Mouse (Mus musculus) hindbrain, embryonic 12.5 days (tissue): ENCODE data around the gene Lca5l. TPM values are rescaled to one million over a fixed set of nuclear protein-coding genes. Genes with fewer than 3 reads are reported as not detected.
A peak's percentile ranks its signal among the peaks of the same experiment; 100 is the strongest.

Source experiments
- ATAC-seq: fragments of 200-750 bp; cut with Nextera tagmentation; 2 replicates; pipeline ENCODE4 v1.8.0; 2017; ENCODE audit warnings: moderate TSS enrichment; ENCODE audit not compliant: low FRiP score
- H3K27ac ChIP-seq: fragments of 300-500 bp; sonication (generic); 2 replicates; pipeline ENCODE4 v1.5.1; 2016; ENCODE audit warnings: mild to moderate bottlenecking
- H3K27me3 ChIP-seq: fragments of 300-500 bp; sonication (generic); 2 replicates; pipeline ENCODE4 v1.6.1; 2016; ENCODE audit warnings: mild to moderate bottlenecking
- H3K36me3 ChIP-seq: fragments of 300-500 bp; sonication (generic); 2 replicates; pipeline ENCODE4 v1.6.1; 2016; ENCODE audit warnings: mild to moderate bottlenecking
- H3K4me1 ChIP-seq: fragments of 300-500 bp; sonication (generic); 2 replicates; pipeline ENCODE4 v1.6.1; 2016
- H3K4me2 ChIP-seq: fragments of 300-500 bp; sonication (generic); replicated peaks from 2 replicates; pipeline ENCODE4 v1.6.1; 2016; ENCODE audit warnings: mild to moderate bottlenecking
- H3K4me3 ChIP-seq: fragments of 300-500 bp; sonication (generic); 2 replicates; pipeline ENCODE4 v1.5.1; 2016; ENCODE audit warnings: mild to moderate bottlenecking
- H3K9ac ChIP-seq: fragments of 300-500 bp; sonication (generic); 2 replicates; pipeline ENCODE4 v1.6.1; 2016; ENCODE audit warnings: mild to moderate bottlenecking, moderate library complexity
- H3K9me3 ChIP-seq: fragments of 300-500 bp; sonication (generic); replicated peaks from 2 replicates; pipeline ENCODE4 v1.6.1; 2016; ENCODE audit warnings: mild to moderate bottlenecking
- WGBS: fragments of 180-500 bp; shearing (Covaris S2); methylation state at CpG from one replicate; pipeline ENCODE4 v1.1.7; 2016; 5-methylcytosine and 5-hydroxymethylcytosine counted together
- polyA plus RNA-seq: library from polyadenylated mRNA; unstranded; fragments of >200 nt; fragmentation: Nextera tagmentation; extraction: Ambion mirVana; gene quantifications from 2 replicates; pipeline ENCODE4 v1.2.1, GENCODE M21; 2016

Lca5l gene
- polyA plus RNA-seq, 1 experiment from 2014 or later: 1.6 TPM

DNA sequence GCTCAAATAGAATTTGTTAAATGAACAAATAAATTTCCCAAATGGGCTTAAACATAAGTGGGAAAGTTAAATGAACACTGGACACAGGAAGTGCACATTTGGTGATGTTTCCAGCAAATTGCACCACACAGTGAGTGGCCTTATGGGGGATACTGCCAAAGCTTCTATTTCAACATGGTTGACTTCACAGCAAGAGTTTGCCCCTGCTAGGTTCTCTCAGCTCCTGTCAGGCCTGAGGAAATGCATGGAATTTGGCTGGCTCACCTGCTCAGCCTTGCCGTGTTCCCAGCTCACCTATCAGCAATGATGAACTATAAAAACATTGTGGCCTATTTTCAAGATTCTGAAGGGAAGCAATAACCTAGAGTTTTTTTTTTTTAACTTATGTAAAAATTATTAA, 31.1 kb downstream of the Lca5l start:
- Histone ChIP-seq H3K27me3 (no peaks in the 10 kb centered on the region), H3K27ac (no peak overlapping the region), H3K9me3 (no peaks in the 10 kb centered on the region), H3K4me3 (no peak overlapping the region), H3K9ac (no peak overlapping the region), H3K4me2 (no peak overlapping the region), H3K36me3 (peaks cover 13% of the 10 kb centered on the region; the same call in 1 of the 2 replicates), H3K4me1 (peaks cover 18% of the 10 kb centered on the region)
- 93% methylated on average over 1 of the region's 1 CpGs for WGBS
- no peak for ATAC-seq

DNA sequence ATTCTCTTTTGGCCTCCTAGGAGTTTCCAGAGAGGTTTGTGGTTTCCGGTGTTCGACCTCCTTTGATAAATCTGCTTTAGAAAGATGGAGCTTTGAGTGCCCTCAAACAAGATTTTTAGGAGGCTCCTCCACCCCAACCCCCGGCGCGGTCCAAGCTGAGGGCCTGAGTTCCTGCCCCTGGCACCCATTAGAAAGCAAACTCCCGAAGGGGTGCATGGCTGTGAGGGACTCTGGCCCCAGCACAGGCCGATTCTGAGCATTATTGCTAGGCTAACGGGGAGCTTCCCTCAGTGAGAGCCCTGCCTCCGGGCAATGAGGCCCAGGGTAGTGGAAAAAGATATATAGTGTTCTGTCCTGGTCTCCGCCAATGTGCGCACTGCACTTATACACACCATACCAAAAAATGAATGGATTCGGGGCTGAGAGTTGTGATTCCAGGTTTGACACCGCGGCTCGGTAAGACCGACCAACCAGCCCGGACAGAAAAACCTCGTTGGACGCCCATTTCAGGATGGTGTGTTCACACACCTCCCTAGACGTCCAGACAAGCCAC, 32.2 kb downstream of the Lca5l start:
- peak overlapping the region; percentile 81 for H3K27ac ChIP-seq
- peaks cover 17% of the 10 kb centered on the region for H3K36me3 ChIP-seq
- ATAC-seq: no peak
- no peaks in the 10 kb centered on the region for H3K27me3 ChIP-seq
- peak overlapping the region; percentile 56; the same call in 1 of the 2 replicates for H3K4me3 ChIP-seq
- 86% methylated on average over 20 of the region's 20 CpGs for WGBS
- H3K4me2 ChIP-seq: peak overlapping the region; percentile 99
- H3K9me3 ChIP-seq: no peaks in the 10 kb centered on the region
- peaks cover 18% of the 10 kb centered on the region for H3K4me1 ChIP-seq
- H3K9ac ChIP-seq: peak overlapping the region; percentile 84

DNA sequence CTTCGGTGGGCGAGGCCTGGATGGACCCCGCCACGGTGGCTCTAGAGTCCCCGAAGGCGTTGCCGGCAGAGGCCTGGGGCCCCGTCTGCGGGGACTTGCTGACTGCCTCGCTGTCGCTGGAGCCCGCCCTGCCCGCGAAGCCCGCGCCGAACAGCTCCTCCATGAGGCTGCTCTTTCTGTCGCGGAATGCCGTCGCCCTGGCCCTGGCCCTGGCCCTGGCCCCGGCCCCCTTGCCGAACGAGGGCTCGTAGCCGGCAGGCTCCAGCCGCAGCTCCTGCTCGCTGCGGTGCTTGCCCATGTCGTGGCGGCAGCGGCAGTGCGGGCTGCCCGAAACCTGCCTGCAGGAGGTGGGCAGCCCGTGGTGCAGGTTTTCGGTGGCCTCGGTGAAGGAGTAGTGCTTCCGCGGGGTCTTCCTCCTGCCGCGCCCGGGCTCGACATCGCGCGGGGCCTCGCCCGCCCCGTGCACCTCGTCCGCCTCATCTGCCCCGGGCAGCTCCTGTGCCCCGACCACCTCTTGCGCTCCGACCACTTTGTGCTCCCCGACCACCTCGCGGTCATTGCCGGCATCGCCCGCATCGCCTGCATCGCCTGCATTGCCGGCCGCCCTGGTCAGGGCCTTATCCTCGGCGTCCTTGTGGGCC, 32.9 kb downstream of the Lca5l start:
- H3K4me3 ChIP-seq: peak overlapping the region; percentile 56
- H3K9ac ChIP-seq: peak overlapping the region; percentile 84
- H3K4me2 ChIP-seq: peak overlapping the region; percentile 99
- no peaks in the 10 kb centered on the region for H3K9me3 ChIP-seq
- peak; percentile 90 for ATAC-seq
- H3K4me1 ChIP-seq: peaks cover 18% of the 10 kb centered on the region
- H3K36me3 ChIP-seq: peaks cover 18% of the 10 kb centered on the region
- H3K27ac ChIP-seq: peak overlapping the region; percentile 81
- under 1% methylated on average over 58 of the region's 67 CpGs for whole genome bisulfite sequencing
- H3K27me3 ChIP-seq: no peaks in the 10 kb centered on the region

DNA sequence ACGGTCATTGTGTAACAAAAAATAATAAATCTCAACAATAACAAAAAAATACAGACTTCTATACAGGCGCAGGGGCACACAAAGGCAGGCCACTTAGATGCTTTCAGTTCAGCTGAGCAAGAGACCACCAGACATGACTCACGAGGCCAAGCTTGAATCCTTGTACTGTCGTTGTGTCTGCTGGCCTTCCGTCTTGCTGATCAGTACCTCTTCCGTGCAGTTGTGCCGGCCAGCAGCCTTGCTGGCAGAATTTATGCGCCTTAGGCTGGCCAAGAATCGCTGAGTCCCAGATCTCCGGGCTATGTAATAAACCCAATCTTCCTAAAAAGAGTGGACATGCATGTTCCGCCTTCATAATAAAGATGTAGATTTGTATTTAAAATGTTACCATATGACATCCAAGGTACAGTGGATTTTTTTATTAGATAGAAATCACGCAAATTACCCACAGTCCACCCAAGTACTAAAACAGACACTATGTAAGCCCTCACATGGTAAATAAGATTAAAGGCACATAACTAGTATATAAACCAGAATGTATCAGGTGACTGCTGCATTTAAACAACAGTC, 33.5 kb downstream of the Lca5l start:
- Histone ChIP-seq H3K27ac (no peak overlapping the region), H3K4me2 (peak overlapping the region; percentile 99), H3K36me3 (peaks cover 24% of the 10 kb centered on the region), H3K4me1 (peaks cover 18% of the 10 kb centered on the region), H3K4me3 (peak overlapping the region; percentile 56), H3K27me3 (no peaks in the 10 kb centered on the region), H3K9me3 (no peaks in the 10 kb centered on the region), H3K9ac (peak overlapping the region; percentile 84)
- 0 out of 2 replicates have a peak, but pooled peaks have one; percentile 24 for ATAC-seq
- WGBS: 66% methylated on average over 12 of the region's 12 CpGs

DNA sequence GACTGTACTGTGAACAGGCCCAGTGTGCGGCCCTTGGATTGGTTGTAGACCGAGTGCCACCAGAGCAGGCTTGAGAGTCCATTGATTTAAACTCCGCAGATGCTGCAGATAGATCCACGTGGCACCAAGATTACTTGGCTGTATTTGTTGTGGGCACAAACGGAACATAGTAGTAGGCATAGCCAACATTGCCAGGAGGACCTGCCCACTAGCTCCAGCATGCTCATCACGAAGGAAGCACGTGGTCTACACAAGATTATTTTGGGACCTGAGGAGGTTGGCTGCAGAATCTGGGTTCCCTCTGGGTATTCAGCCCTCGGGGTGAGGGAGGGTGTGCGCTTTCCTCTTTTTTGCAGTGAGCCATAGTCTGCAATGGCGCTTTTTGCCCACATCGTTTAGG, 34.9 kb downstream of the Lca5l start:
- Histone ChIP-seq H3K4me2 (no peak overlapping the region), H3K4me1 (peaks cover 18% of the 10 kb centered on the region), H3K9me3 (no peaks in the 10 kb centered on the region), H3K27ac (no peak overlapping the region), H3K4me3 (no peak overlapping the region), H3K27me3 (no peaks in the 10 kb centered on the region), H3K9ac (no peak overlapping the region), H3K36me3 (peaks cover 37% of the 10 kb centered on the region)
- ATAC-seq: no peak
- WGBS: 90% methylated on average over 11 of the region's 11 CpGs

DNA sequence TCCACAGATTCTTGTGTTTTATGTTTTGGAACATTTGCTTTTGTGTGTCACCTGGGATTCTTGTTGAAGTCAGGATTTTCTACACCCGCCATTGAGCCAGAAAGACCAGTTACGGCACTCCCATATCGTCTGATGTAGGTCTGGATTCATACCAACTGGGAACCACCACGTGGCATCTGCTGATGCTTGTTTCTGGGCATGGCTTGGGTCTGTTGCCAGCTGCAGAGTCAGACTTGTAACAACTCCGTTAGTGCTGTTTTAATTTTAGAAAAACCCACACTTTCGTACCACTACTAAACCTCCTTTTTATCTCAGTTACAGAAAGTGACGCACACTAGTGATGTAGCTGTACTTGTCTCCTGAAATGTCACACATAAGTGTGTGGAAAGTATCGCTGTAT, 36.1 kb downstream of the Lca5l start:
- Histone ChIP-seq H3K4me3 (no peak overlapping the region), H3K4me2 (no peak overlapping the region), H3K27ac (no peak overlapping the region), H3K4me1 (peaks cover 22% of the 10 kb centered on the region), H3K9ac (no peak overlapping the region), H3K27me3 (no peaks in the 10 kb centered on the region), H3K9me3 (no peaks in the 10 kb centered on the region), H3K36me3 (peaks cover 37% of the 10 kb centered on the region)
- ATAC-seq: no peak
- WGBS: 92% methylated on average over 8 of the region's 8 CpGs

DNA sequence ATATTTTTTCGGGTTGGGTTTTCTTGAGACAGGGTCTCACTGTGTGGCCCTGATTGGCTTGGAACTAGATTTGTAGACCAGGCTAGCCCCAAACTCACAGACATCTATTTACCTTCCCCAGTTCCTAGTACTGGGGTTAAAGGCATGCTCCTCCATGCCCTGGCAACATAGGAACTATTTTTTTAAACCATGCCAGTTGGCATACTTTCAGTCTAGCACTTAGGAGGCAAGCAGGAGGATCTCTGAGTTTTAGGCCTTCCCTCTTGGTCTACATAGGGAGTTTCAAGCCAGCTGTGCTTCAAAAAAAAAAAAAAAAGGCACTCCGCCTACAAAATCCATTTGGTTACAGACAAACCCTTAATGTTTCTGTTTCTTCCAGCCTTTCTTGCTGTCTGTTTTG, 37.6 kb downstream of the Lca5l start:
- Histone ChIP-seq H3K36me3 (peaks cover 37% of the 10 kb centered on the region), H3K4me1 (peaks cover 16% of the 10 kb centered on the region), H3K27me3 (no peaks in the 10 kb centered on the region), H3K27ac (no peak overlapping the region), H3K4me2 (no peak overlapping the region), H3K9ac (no peak overlapping the region), H3K9me3 (no peaks in the 10 kb centered on the region), H3K4me3 (no peak overlapping the region)
- no peak for ATAC-seq
- 94% methylated on average over 2 of the region's 2 CpGs for WGBS

DNA sequence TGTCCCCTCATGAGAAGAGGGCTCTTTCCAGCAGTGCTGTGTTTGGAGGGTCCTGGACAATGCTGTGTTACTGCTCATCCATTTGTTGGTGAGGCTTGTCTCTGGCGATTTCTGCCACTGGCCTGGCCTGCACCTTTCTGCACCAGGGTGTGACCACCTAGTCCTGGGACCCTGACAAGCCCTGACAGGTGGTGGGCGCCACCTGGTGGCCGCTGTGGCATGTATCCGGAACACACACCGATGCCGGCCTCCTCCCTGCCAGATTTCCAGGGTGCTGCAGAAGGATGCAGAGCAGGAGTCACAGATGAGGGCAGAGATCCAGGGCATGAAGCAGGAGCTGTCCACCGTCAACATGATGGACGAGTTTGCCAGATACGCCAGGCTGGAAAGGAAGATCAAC, 40.5 kb downstream of the Lca5l start:
- Histone ChIP-seq H3K4me2 (no peak overlapping the region), H3K36me3 (peaks cover 26% of the 10 kb centered on the region), H3K4me1 (peaks cover 7% of the 10 kb centered on the region), H3K27me3 (no peaks in the 10 kb centered on the region), H3K9me3 (no peaks in the 10 kb centered on the region), H3K4me3 (no peak overlapping the region), H3K9ac (no peak overlapping the region), H3K27ac (no peak overlapping the region)
- peak; percentile 26; the same call in 1 of the 2 replicates for ATAC-seq
- WGBS: 25% methylated on average over 9 of the region's 9 CpGs

DNA sequence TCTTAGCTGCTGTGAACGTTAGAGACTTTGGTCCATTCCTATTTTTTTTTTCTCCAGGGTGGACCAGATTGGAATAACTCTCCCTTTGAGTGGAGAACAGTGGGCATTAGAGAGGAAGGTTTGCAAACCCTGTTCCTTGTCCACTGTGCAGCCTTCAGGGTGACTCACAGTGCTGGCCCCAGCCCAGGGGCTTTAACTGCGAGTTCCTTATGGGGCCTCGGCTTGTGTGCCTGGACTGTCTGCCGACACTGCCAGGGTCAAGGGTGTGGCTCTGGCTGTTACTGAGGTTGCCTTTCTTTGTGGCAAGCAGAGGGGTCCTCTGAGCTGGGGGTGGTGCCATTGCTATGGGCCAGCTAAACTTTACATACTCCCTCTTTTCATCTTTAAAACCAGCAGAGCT, 41.1 kb downstream of the Lca5l start:
- Histone ChIP-seq H3K9me3 (no peaks in the 10 kb centered on the region), H3K4me3 (no peak overlapping the region), H3K4me2 (no peak overlapping the region), H3K4me1 (peaks cover 12% of the 10 kb centered on the region), H3K27ac (no peak overlapping the region), H3K9ac (no peak overlapping the region), H3K27me3 (no peaks in the 10 kb centered on the region), H3K36me3 (peaks cover 24% of the 10 kb centered on the region)
- 74% methylated on average over 4 of the region's 4 CpGs for WGBS
- no peak for ATAC-seq

DNA sequence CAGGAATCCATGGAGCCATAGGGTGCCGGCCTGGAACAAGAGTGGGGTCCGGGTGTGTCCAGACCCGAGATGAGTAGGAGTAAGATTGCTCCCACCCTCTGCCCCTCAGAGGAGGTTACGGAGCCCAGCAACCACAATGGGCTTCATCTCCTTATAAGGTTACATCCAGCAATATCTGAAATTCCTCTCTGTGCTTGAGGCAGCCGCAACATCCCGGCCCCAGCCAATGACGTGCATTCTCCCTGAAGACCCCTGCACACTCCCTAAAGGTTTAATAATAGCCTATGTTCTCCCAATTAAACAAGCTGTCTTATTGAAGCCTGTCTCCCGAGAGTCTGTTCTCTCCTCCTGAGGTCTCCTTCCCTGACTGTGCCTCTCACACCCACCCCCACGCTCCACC, 42.8 kb downstream of the Lca5l start:
- no peak for ATAC-seq
- Histone ChIP-seq H3K27me3 (no peaks in the 10 kb centered on the region), H3K27ac (no peak overlapping the region), H3K36me3 (peaks cover 20% of the 10 kb centered on the region), H3K4me1 (peaks cover 16% of the 10 kb centered on the region), H3K9me3 (no peaks in the 10 kb centered on the region), H3K4me2 (no peak overlapping the region), H3K4me3 (no peak overlapping the region), H3K9ac (no peak overlapping the region)
- WGBS: 76% methylated on average over 9 of the region's 9 CpGs

DNA sequence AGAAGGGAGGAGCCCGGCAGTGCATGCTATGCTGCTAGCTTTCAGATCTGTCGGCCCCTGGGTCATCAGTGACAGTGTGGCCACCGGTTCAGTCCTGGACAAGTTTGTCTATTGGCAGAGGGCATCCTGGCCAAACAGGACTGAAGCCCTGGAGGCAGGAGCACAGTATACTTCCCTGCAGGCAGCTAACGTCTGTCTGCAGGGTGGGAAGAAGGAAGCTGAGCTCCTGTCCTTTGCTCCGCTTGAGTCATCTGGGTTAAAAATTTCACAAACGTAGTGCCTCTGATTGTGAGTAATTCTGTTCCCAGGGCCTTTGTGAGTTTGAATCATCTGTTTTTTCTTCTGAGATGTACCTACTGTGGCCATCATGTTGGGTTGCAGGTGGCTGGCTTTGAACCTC, 43.2 kb downstream of the Lca5l start:
- peaks cover 16% of the 10 kb centered on the region for H3K4me1 ChIP-seq
- WGBS: 80% methylated on average over 6 of the region's 6 CpGs
- no peak overlapping the region for H3K9ac ChIP-seq
- no peak overlapping the region for H3K27ac ChIP-seq
- no peak overlapping the region for H3K4me2 ChIP-seq
- H3K4me3 ChIP-seq: no peak overlapping the region
- peaks cover 1% of the 10 kb centered on the region; the same call in 1 of the 2 replicates for H3K27me3 ChIP-seq
- no peaks in the 10 kb centered on the region for H3K9me3 ChIP-seq
- no peak for ATAC-seq
- H3K36me3 ChIP-seq: peaks cover 15% of the 10 kb centered on the region

DNA sequence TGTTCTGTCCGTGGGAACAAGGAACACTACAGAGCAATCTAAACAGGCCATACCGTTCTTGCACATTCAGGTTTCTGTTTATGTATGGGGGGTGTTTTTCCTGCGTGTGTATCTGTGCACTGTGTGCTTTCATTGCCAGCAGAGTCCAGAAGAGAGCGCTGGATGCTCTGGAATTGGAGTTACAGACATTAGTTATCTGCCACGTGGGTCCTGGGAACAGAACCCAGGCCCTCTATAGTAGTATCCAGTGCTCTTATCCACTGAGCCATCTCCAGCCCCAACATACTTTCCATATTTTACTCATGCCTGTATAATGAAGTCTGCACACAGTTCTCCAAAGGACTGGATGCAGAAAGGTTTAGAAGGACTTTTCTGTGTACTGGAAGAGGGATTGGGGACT, 46.3 kb downstream of the Lca5l start:
- WGBS: 0% methylated on average over 5 of the region's 5 CpGs
- H3K4me2 ChIP-seq: peak overlapping the region; percentile 75
- ATAC-seq: no peak; the same call in 1 of the 2 replicates

More for the DNA sequence above, 46.3 kb downstream of the Lca5l start:
- H3K27me3 ChIP-seq: peaks cover 4% of the 10 kb centered on the region; the same call in 1 of the 2 replicates
- H3K4me3 ChIP-seq: peak overlapping the region; percentile 72
- H3K4me1 ChIP-seq: peaks cover 12% of the 10 kb centered on the region
- peak overlapping the region; percentile 58 for H3K27ac ChIP-seq
- H3K9me3 ChIP-seq: no peaks in the 10 kb centered on the region
- H3K36me3 ChIP-seq: no peaks in the 10 kb centered on the region
- peak overlapping the region; percentile 71 for H3K9ac ChIP-seq
